Mouse (Mus musculus): ENCODE results near the gene Tekt1.

GRCm38 (mm10) chr11:72394694-72395093 is 32.5 kb upstream of the Tekt1 start:
- TF ChIP-seq POLR2A (IDR thresholded peaks at IDR 0.05; ENCODE audit: low read depth, low read length), result no peak
- TF ChIP-seq CTCF (conservative IDR thresholded peaks at IDR 0.05; ENCODE audit: insufficient read depth, insufficient read length, low read depth, low read length), result no peak

Measured in kidney, adult 2 months (tissue).